Mouse (Mus musculus) layer of hippocampus, postnatal 25 days (tissue): ENCODE measurements around the gene Slc4a2. TPM values are rescaled to one million over a fixed set of nuclear protein-coding genes. Genes with fewer than 3 reads are reported as not detected.
A peak's percentile ranks its signal among the peaks of the same experiment; 100 is the strongest.

Experiments used
- DNase-seq, 2 experiments: peaks; one replicate each; pipeline ENCODE4 v3.0.0; 2022; ENCODE audit warnings: mixed read lengths in 2 of 2, low spot score in 1 of 2; ENCODE audit errors: extremely low spot score in 1 of 2
- total RNA-seq, 2 experiments: library from RNA; stranded (reverse); gene quantifications; 2 replicates each; pipeline ENCODE4 v1.2.3; 2021

The Slc4a2 gene
- total RNA-seq, 2 experiments from 2014 or later = 31.7 to 34.4 TPM

DNA sequence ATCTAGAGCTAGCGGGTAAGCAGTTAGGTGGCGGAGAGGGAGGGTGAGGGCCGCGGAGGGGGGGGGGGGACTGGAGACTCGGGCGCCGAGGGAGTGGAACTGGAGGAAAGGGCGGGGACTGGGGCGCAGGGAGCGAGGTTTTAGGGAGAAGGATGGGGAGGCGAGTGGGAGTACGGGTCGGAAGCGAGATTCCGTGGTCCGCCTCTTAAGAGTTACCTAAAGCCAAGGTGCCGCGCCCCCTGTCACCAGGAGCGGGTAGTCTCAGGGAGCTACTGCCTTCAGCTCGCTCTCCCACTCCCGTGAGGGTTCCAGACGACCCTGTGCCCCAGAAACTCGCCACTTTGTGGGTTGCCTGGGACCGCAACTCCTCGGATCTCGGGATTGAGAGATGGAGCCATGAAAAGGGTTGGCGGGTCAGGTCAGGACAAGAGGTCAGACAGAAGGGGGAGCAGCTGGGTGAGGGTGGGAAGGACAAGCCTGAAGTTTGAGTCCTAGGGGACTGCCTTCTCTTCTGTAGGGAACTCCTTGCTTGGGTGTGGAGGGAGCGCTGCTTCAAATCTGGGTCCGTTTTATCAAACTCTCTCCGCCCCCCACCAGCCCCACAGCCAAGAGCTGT lies 1.9 kb downstream of the Slc4a2 start:
- no peak for DNase-seq

DNA sequence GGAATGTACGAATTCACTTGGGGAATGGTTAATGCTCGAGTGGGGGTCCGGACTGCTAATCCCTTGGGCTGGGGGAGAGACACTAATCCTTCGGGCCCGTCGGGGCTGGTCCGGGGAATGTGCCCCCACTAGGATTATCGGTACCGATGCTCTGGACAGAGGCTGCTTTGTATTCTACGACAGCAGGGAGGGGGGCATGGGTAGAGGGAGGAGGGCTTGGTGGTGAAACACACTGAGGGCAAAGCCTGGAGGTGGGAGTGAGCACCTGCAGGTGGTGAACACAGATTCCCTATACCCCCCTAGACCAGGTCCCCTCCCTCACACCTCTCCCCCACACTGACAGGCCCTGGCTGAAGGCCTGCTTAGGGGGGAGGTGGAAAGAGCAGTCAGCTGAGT lies 2.4 kb downstream of the Slc4a2 start:
- DNase-seq = no peak

DNA sequence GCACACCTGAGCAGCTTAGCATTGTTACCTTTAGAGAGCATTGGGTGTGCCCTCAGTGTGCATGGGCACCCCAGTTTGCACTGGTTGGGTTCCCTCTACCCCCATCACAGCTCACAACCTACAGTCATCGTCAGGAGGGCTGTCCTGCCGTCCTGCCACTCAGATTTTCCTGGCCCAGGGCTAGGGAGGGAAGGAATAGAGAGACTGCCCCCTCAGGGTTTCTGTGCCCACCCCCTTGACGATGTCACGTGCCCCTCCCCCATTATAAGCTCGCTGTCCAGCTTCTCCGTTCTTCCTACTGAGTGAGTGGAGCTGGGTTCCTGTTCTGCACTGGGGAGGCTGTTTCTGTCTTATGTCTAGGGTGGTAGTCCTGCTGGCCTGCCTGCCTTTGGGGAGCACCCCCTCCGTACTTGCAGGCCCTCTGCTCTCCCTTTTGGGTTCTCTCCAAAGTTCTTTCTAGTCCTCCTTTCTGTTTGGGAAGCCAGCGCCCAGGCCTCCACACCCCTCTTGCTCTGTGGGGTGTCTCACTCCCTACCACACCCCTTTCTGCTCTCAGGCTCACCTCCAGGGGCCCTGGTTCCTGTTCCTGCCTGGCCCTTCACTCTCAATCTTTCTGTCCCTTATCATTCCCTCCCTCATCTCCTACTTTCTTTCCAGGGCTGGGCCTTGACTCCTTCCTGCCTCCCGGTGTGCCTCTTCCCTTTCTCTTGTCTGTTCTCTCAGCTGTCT lies 3.1 kb downstream of the Slc4a2 start:
- no peak for DNase-seq

DNA sequence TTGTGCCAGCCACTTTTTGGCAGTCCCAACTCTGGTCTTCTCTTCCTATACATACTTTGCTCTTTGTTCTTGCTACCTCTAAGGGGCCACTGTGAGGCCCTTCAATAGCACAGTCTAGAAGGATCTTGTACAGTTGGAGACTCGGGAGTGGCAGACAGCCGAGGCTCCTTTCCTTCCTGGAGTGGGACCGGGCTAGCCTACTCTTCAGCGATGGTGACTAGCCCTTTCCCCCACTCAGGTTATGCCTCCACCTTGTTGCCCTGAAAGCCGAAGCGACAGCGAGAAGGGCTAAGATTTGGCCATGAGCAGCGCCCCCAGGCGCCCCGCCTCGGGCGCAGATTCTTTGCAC lies 3.6 kb downstream of the Slc4a2 start:
- DNase-seq = no peak

DNA sequence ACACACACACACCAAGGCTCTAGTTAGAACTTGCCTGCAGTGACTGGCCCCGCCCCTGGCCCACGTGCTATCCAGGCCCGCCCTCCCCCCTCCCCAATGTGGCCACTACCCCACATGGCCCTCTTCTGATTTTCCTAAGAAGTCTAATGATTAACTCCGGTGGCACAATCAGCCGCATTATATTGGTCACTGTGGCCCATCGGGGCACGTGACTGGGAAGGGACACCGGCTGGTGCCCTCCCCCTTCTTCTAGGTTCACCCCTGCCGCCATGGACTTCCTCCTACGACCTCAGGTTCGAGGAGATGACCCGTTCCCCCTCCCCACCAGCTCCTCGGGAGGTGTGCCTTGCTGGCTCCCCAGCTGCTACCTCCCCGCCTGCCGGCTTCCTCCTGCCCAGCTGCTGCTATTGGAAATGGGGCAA lies 4.4 kb downstream of the Slc4a2 start:
- DNase-seq = no peak

DNA sequence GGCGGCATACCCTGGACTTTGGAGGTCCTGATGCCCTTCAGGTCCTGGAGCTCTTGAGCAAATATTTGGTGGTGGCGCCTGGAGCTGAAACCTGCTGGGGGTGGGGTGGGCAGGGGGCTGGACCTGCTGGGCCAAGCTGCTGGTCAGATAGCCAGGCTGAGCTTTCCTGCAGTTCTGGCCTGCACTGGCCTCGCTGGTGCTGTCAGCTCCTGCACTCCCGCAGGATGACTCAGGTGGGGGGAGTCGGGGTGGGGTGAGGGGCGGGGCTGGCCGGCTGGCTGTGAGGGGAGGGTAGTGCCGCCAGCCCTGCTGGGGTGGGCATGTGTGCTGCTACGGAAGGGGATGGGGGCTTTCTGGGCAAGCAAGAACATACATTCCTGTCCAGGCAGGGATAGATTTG lies 5.0 kb downstream of the Slc4a2 start:
- no peak for DNase-seq

DNA sequence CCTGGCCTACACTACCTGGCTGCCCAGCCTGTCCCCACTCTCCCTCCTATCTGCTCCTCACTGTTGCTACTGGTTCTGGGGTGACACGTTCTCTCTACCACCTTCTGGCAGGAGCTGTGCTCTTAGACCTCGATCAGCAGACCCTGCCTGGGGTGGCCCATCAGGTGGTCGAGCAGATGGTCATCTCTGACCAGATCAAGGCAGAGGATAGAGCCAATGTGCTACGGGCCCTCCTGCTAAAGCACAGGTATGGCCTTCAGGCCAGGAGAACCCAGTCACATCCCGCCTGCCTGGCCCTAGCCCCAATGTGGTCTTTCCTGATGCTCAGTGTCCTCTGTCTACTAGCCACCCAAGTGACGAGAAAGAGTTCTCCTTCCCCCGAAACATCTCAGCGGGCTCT lies 10.4 kb downstream of the Slc4a2 start:
- DNase-seq = no peak

DNA sequence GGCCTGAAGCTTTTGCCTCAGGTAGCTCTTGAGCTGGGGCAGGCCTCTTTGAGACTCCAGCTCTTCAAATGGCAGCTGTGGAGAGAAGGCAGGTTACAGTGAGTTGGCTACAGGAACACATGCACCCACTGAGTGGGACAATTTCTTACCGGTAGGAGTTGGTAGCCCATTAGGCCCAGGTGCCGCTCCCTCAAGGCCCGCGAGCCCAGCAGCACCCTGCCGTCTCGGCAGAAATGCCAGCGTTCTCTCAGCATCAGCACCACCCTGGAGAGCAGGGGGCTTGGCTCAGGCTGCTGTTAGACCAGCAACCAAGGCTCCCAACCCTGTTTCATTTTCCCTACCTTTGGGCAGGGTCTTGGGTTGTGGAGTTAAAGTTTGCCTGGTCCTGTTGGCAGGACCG lies 17.6 kb downstream of the Slc4a2 start:
- no peak for DNase-seq

DNA sequence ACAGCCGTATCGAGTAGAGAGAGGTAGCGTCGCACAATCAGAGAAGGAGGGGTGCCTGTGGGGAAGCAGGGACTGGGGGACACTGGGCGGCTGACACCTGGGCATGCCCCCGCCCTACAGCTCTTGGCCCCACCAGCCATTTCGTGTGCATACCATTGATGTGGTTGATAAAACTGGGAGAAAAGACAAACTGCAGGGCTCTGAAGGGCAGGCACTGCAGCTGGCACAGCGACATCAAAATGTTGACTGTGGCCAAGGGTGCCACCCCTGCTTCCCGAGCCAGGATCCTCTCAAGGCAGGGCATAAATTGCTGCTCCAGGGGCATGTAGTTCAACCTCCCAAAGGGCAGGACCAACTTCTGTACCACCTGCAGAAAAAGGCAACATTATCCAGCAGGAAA lies 18.4 kb downstream of the Slc4a2 start:
- DNase-seq = no peak

DNA sequence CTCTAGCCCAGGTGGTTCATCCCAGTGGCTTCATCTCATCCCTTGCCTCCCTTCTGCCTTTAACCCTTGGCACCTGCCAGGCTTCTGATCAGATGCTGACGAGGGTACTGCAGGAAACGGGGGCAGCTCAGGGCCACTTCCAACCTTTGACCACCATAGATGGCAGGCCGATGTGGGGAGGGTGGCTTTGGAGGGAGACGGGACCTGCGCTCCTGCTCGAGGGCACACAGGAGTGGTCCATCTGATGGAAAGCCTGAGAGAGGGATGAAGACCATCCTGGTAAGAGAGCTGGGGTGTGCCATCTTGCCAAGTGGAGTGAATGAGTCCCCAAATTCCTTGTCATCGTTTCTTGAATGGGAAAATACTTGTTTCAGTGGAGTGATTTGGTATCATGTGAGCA lies 19.6 kb downstream of the Slc4a2 start:
- DNase-seq = no peak

DNA sequence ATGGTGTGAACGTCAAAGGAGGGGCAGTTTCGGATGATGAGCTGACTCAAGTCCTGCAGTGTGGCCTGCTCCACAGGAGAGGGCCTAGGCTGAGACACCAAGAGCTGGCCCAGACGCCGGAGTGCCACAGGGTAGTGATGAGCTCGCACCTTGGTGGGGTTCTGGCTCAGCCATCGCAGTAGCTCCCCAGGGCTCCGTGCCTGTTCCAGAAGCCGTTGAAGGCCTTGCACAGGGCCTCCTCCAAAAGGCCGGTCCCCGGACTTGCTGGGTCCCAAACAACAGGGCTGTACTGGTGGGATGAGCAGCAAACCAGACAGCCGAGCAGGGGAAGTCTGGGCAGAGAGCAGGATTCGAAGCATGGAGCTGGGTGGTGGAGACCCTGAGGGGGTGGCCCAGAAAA lies 20.3 kb downstream of the Slc4a2 start:
- DNase-seq = no peak

DNA sequence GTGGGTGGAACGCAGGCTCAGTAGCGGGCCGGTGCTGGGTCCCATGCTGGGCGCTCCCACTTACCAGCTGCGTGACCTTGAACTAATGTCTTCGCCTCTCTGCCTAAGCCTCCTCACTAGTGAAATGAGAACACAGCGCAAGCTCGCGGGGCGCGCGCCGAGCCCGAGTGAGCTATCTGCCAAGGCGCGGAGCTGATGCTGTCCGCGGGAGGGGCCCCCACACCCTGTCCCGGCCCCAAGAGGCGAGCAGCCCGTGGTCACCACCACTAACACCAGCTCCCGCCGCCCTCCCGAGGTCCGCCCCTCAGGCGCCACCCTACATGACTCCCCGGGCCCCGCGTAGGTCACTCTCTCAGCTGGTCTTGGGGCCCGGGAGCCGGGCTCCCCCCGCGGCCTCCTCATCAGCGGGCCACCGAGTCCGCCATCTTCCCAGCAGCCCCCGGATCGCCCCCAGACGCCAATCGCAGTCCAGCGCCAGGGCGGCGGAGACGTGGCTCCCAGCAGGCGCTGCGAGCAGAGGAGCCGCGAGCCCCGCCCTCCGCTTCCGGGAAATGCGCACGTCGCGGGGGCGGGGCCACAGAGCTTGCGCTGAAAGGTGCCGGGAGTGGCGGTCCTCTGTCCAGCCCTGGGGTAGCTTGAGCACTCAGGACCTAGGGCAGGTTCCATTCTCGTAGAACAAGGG lies 21.2 kb downstream of the Slc4a2 start, which contains the start of gene Fastk:
Fastk (minus strand) TSS at position 542 of the 682 bp plus-strand sequence.
- peak; percentile 90 to 96 for DNase-seq

DNA sequence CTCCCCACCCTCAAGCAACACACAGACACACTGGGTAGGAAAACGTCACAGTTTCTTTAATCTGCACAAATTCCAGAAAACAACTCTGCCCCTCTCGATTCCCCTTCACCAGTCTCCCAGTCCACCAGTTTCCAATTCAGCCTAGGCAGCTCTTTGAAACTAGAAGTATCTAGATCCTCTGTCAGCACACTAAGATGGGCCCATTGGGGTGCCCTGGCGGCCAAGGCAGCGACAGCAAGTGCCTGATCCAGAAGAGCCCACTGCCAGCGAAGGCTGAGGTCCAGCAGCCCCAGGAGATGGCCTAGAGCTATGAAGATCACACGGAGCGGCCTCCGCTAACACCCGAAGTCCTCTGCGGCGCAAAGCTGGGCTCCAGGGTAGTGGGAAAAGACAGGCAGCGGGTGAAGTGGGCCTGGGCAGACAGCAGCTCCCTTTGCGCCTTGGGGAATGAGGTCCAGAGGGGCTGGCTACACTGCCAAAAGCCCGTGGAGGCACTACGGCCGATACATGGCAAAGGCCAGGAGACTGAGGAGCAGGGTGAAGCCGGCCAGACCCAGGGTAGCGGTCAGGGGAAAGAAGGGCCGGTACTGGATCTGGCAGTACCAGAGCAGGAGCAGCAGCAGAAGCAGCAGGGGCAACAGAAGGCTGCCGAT lies 21.9 kb downstream of the Slc4a2 start:
- DNase-seq = no peak

DNA sequence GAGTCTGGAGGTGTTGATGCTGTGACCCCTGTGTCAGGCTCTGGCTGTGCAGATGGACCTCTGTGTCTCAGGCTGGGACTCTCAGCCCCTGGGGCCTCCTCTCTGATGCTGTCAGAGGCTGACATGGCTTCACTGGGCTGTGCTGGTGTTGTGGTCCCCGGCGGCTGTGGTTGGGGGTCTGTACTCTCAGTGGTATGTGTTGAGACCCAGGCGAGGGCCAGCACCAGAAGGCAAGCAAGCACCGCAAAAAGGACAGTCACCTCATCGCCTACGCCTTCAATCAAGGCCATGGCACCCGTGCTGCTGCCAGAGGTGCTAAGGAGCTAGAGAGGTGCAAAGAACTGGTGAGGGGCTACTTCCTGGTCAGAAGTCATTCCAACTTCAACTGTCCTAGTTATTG lies 23.0 kb downstream of the Slc4a2 start:
- DNase-seq = no peak

DNA sequence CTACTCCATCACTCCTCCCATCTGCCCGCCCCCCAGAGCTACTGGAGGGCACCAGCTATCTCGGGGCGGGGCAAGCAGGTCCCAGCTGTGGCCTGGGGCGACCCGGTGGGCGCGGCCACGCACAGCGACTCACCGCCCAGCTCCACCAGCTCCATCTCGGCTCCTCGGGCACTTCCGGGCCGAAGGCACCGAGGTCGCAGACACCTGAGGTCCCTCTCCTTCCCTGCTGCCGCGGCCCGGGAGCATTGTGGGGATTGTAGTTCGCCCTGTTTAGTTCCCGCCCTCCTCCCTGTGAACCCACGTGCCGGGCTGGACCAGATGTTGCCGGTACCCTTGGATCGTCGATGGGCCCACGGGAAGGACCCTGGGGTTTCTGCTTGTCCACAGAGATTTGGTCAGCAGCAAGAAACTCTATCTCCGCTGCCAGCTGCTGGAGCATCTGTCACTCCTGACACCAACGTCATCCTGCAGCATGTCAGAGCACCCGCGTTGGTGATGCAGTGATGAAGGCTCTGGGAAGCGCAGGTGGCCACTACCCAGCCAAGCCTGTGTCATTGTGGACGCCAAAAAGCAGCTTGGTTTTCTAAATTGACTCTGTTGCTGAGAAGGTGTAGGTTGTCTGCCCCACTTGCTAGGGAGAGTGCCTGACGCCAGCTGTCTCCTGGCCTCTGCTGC lies 24.1 kb downstream of the Slc4a2 start, which contains the start of gene Tmub1:
Tmub1 (minus strand) TSS at position 231 of the 675 bp plus-strand sequence.
- peak; percentile 69 to 80 for DNase-seq

DNA sequence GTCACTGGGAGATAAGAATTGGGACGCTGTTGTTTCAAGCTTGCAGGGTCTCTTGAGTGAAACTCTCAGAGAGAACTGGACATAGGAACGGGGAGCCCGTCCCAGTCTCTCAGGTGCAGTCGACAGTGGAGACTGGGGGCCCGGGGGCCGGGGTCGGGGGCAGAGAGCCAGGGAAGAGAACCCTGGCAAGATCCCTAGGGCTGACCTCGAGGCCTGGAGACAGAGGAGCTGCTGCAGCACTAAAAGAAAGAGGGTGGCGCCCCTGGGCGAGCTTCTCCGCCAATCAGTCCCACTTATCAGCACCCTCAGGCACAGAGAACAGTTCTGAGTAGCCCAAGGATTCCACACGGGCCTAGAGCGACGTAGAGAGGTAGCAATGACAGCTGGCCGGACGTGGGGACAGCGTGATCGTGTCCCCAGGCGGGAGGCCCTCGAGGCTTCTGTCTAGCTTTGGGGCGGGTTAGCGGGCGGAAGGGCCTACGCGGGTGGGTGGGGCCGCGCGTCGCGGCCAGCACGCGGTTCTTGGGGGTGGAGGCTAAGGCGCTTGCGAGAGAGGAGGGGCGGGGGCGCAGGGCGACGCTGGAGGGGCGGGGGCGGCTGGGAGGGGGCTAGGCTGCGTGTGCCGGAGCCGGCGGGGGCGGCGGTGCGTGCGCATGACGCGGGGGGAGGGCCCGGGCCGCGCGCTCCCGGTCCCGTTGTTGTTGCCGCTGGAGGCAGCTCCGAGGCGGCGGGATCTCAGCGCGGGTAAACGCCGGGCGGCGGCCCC lies 27.8 kb downstream of the Slc4a2 start:
- peak; percentile 72 to 82 for DNase-seq

DNA sequence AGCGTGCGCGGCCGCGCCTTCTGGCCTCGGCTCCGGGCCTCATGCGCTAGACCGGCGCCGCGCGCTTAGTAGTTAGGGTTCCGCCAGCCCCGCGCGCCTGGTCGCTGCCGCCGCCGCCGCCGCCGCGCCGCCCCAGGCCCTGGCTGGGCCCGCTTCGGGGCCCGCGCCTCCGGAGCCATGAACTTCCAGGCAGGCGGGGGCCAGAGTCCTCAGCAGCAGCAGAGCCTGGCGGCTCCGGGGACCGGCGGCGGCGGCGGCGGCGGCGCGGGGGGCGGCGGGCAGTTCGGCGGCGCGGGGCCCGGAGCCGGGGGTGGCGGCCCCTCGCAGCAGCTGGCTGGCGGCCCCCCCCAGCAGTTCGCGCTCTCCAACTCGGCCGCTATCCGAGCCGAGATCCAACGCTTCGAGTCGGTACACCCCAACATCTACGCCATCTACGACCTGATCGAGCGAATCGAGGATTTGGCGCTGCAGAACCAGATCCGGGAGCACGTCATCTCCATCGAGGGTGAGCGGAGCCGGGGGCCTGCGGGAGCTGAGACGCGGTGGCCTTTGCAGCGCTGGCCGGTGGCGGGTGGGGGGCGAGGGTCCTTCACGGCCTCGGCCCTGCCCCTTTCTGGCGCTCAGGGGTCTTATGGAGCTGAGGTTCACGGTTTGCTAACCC lies 28.5 kb downstream of the Slc4a2 start, which contains the start of gene Agap3:
Agap3 (plus strand) TSS at position 148 of the 661 bp plus-strand sequence.
- peak in 1 of 2 experiments; percentile 39 for DNase-seq

DNA sequence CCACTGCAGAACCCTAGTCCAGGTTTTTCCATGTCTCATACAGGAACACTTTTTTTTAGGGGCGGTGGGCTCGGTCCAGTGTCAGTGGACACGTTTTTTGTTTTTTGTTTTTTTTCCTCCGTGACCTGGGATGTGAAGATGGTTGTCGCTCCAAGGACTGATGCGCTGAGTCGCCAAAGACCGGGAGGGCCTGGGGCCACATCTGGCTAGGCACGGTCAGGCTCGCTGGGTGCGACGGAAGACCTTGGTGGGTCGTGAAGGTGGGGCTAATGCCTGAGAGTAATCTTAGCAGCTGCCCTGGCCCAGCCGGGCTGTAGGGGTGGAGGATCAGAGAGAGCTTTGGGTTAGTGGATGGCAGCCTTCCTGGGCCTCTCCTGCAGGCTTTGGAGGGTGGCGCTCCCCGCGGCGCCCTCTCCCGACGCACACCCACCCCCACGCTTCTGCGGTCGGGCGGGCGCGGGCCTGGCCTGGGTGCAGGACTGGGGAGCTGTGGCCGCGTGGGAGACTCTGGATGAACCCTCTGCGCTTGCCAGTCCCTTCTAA lies 29.1 kb downstream of the Slc4a2 start:
- peak in 1 of 2 experiments; percentile 32 for DNase-seq
